Mouse (Mus musculus): Measurements from ENCODE around the gene Sptlc3. TPM values are rescaled to one million over a fixed set of nuclear protein-coding genes. Genes with fewer than 3 reads are reported as not detected.

Gene Sptlc3
- polyA plus RNA-seq, 1 experiment = not detected

- TF ChIP-seq FOSL1 (IDR thresholded peaks at IDR 0.05; ENCODE audit: insufficient read depth, low read length, poor library complexity, severe bottlenecking) = no peak
- no peak for TF ChIP-seq CTCF (IDR thresholded peaks at IDR 0.05; ENCODE audit: control insufficient read depth, insufficient read depth, insufficient read length)
- TF ChIP-seq CEBPB (IDR thresholded peaks at IDR 0.05; ENCODE audit: low read depth) = no peak
- no peak for TF ChIP-seq MYOD1 (IDR thresholded peaks at IDR 0.05; ENCODE audit: control insufficient read depth, insufficient read length, low read depth)
- TF ChIP-seq USF1 (IDR thresholded peaks at IDR 0.05; ENCODE audit: low read depth) = no peak
- no peak for TF ChIP-seq MAX (IDR thresholded peaks at IDR 0.05)
- TF ChIP-seq MYOG (IDR thresholded peaks at IDR 0.05; ENCODE audit: control insufficient read depth, extremely low read depth, insufficient read length) = no peak
- Histone ChIP-seq H3K27me3 (ENCODE audit: control insufficient read depth, insufficient read depth, insufficient read length) (no peaks in the 10 kb centered on the region), H3K79me3 (ENCODE audit: low read depth) (no peaks in the 10 kb centered on the region), H3ac (ENCODE audit: control insufficient read depth, insufficient read length, low read depth) (no peak overlapping the region), H3K79me2 (ENCODE audit: control insufficient read depth, insufficient read depth) (no peaks in the 10 kb centered on the region), H3K4me3 (ENCODE audit: insufficient read depth, poor library complexity, severe bottlenecking) (no peak overlapping the region), H3K36me3 (ENCODE audit: control insufficient read depth, insufficient read depth) (no peaks in the 10 kb centered on the region)
Measured at GRCm38 (mm10) chr2:139641757-139642385, 148.2 kb downstream of the Sptlc3 start.

- no peaks in the 10 kb centered on the region for H3K36me3 ChIP-seq (ENCODE audit: control insufficient read depth, insufficient read depth)
- H3K4me3 ChIP-seq (ENCODE audit: insufficient read depth, poor library complexity, severe bottlenecking) = no peak overlapping the region
- no peaks in the 10 kb centered on the region for H3K79me2 ChIP-seq (ENCODE audit: control insufficient read depth, insufficient read depth)
- H3K27me3 ChIP-seq (ENCODE audit: control insufficient read depth, insufficient read depth, insufficient read length) = no peaks in the 10 kb centered on the region
- H3ac ChIP-seq (ENCODE audit: control insufficient read depth, insufficient read length, low read depth) = no peak overlapping the region
- H3K79me3 ChIP-seq (ENCODE audit: low read depth) = no peaks in the 10 kb centered on the region
- TF ChIP-seq MYOD1 (IDR thresholded peaks at IDR 0.05; ENCODE audit: control insufficient read depth, insufficient read length, low read depth) (no peak), CEBPB (IDR thresholded peaks at IDR 0.05; ENCODE audit: low read depth) (no peak), FOSL1 (IDR thresholded peaks at IDR 0.05; ENCODE audit: insufficient read depth, low read length, poor library complexity, severe bottlenecking) (no peak), USF1 (IDR thresholded peaks at IDR 0.05; ENCODE audit: low read depth) (no peak), MAX (IDR thresholded peaks at IDR 0.05) (no peak), CTCF (IDR thresholded peaks at IDR 0.05; ENCODE audit: control insufficient read depth, insufficient read depth, insufficient read length) (no peak), MYOG (IDR thresholded peaks at IDR 0.05; ENCODE audit: control insufficient read depth, extremely low read depth, insufficient read length) (no peak)
Measured at GRCm38 (mm10) chr2:139649518-139649917, 155.8 kb downstream of the Sptlc3 start.

GRCm38 (mm10) chr2:139656750-139657149, 163.0 kb downstream of the Sptlc3 start:
- Histone ChIP-seq H3K36me3 (ENCODE audit: control insufficient read depth, insufficient read depth) (no peaks in the 10 kb centered on the region), H3K4me3 (ENCODE audit: insufficient read depth, poor library complexity, severe bottlenecking) (no peak overlapping the region), H3K79me2 (ENCODE audit: control insufficient read depth, insufficient read depth) (no peaks in the 10 kb centered on the region), H3K79me3 (ENCODE audit: low read depth) (no peaks in the 10 kb centered on the region), H3K27me3 (ENCODE audit: control insufficient read depth, insufficient read depth, insufficient read length) (no peaks in the 10 kb centered on the region), H3ac (ENCODE audit: control insufficient read depth, insufficient read length, low read depth) (no peak overlapping the region)
- TF ChIP-seq CTCF (IDR thresholded peaks at IDR 0.05; ENCODE audit: control insufficient read depth, insufficient read depth, insufficient read length) (no peak), MYOG (IDR thresholded peaks at IDR 0.05; ENCODE audit: control insufficient read depth, extremely low read depth, insufficient read length) (no peak), MYOD1 (IDR thresholded peaks at IDR 0.05; ENCODE audit: control insufficient read depth, insufficient read length, low read depth) (no peak), USF1 (IDR thresholded peaks at IDR 0.05; ENCODE audit: low read depth) (no peak), CEBPB (IDR thresholded peaks at IDR 0.05; ENCODE audit: low read depth) (no peak), MAX (IDR thresholded peaks at IDR 0.05) (no peak), FOSL1 (IDR thresholded peaks at IDR 0.05; ENCODE audit: insufficient read depth, low read length, poor library complexity, severe bottlenecking) (no peak)

- no peak overlapping the region for H3K4me3 ChIP-seq (ENCODE audit: insufficient read depth, poor library complexity, severe bottlenecking)
- peaks cover 8% of the 10 kb centered on the region for H3K27me3 ChIP-seq (ENCODE audit: control insufficient read depth, insufficient read depth, insufficient read length)
- no peaks in the 10 kb centered on the region for H3K79me3 ChIP-seq (ENCODE audit: low read depth)
- H3K36me3 ChIP-seq (ENCODE audit: control insufficient read depth, insufficient read depth) = no peaks in the 10 kb centered on the region
- H3ac ChIP-seq (ENCODE audit: control insufficient read depth, insufficient read length, low read depth) = no peak overlapping the region
- no peaks in the 10 kb centered on the region for H3K79me2 ChIP-seq (ENCODE audit: control insufficient read depth, insufficient read depth)
- TF ChIP-seq CEBPB (IDR thresholded peaks at IDR 0.05; ENCODE audit: low read depth) = no peak
- TF ChIP-seq MYOG (IDR thresholded peaks at IDR 0.05; ENCODE audit: control insufficient read depth, extremely low read depth, insufficient read length) = no peak
- no peak for TF ChIP-seq CTCF (IDR thresholded peaks at IDR 0.05; ENCODE audit: control insufficient read depth, insufficient read depth, insufficient read length)
- TF ChIP-seq MYOD1 (IDR thresholded peaks at IDR 0.05; ENCODE audit: control insufficient read depth, insufficient read length, low read depth) = no peak
- TF ChIP-seq MAX (IDR thresholded peaks at IDR 0.05) = no peak
- TF ChIP-seq USF1 (IDR thresholded peaks at IDR 0.05; ENCODE audit: low read depth) = no peak
- no peak for TF ChIP-seq FOSL1 (IDR thresholded peaks at IDR 0.05; ENCODE audit: insufficient read depth, low read length, poor library complexity, severe bottlenecking)
Measured at GRCm38 (mm10) chr2:139671838-139672237, 178.1 kb downstream of the Sptlc3 start.

- Histone ChIP-seq H3K79me3 (ENCODE audit: low read depth) (no peaks in the 10 kb centered on the region), H3K4me3 (ENCODE audit: insufficient read depth, poor library complexity, severe bottlenecking) (no peak overlapping the region), H3K79me2 (ENCODE audit: control insufficient read depth, insufficient read depth) (no peaks in the 10 kb centered on the region), H3K27me3 (ENCODE audit: control insufficient read depth, insufficient read depth, insufficient read length) (peaks cover 14% of the 10 kb centered on the region), H3ac (ENCODE audit: control insufficient read depth, insufficient read length, low read depth) (no peak overlapping the region), H3K36me3 (ENCODE audit: control insufficient read depth, insufficient read depth) (no peaks in the 10 kb centered on the region)
- TF ChIP-seq CEBPB (IDR thresholded peaks at IDR 0.05; ENCODE audit: low read depth) = no peak
- TF ChIP-seq MYOD1 (IDR thresholded peaks at IDR 0.05; ENCODE audit: control insufficient read depth, insufficient read length, low read depth) = no peak
- no peak for TF ChIP-seq MAX (IDR thresholded peaks at IDR 0.05)
- TF ChIP-seq CTCF (IDR thresholded peaks at IDR 0.05; ENCODE audit: control insufficient read depth, insufficient read depth, insufficient read length) = no peak
- no peak for TF ChIP-seq FOSL1 (IDR thresholded peaks at IDR 0.05; ENCODE audit: insufficient read depth, low read length, poor library complexity, severe bottlenecking)
- no peak for TF ChIP-seq MYOG (IDR thresholded peaks at IDR 0.05; ENCODE audit: control insufficient read depth, extremely low read depth, insufficient read length)
- no peak for TF ChIP-seq USF1 (IDR thresholded peaks at IDR 0.05; ENCODE audit: low read depth)
Measured at GRCm38 (mm10) chr2:139672371-139672770, 178.7 kb downstream of the Sptlc3 start.
